In genomic region chr1:190128674-190129322, GRCm38 (mm10) we compare ENCODE assay signal across 10 mouse cellular contexts. TPM values are rescaled to one million over a fixed set of nuclear protein-coding genes. Genes with fewer than 3 reads are reported as not detected.
DNase-seq lines count a peak whose midpoint lies in the region; ATAC-seq lines count a peak whose summit lies in the region.
"Had no signal": no experiment of that assay in that cellular context is flagged by ENCODE, and none has a peak within 500 bp of the region (broad histone marks: within the 10 kb centered on the region; RNA-seq: fewer than 3 reads in every experiment).

No protein-coding gene starts in this region.

- no peak overlapping the region for H3K27ac ChIP-seq in limb, embryonic 13.5 days
- no peak overlapping the region for H3K27ac ChIP-seq in limb, embryonic 10.5 days
- no peak overlapping the region for H3K27ac ChIP-seq in forebrain, embryonic 16.5 days (ENCODE audit: low read length)
- peak overlapping the region; percentile 66 for H3K27ac ChIP-seq in hindbrain, embryonic 13.5 days
- peak overlapping the region; percentile 64 for H3K27ac ChIP-seq in neural tube, embryonic 13.5 days (replicated peaks)
- H3K27ac ChIP-seq in intestine, embryonic 15.5 days, result no peak overlapping the region
- no peak overlapping the region for H3K27ac ChIP-seq in intestine, embryonic 16.5 days (ENCODE audit: low read length)

- DNase-seq in limb, embryonic 10.5 days (ENCODE audit: low spot score), result no peak
- DNase-seq in right cerebral cortex, adult 2 months (ENCODE audit: low spot score in 2 of 2), result no peak
- DNase-seq: cerebellum, adult 11-12 months had no signal

- H3K9ac ChIP-seq in limb, embryonic 13.5 days, result no peak overlapping the region
- no peak overlapping the region for H3K9ac ChIP-seq in forebrain, embryonic 16.5 days (replicated peaks; ENCODE audit: low read depth, low read length)
- H3K9ac ChIP-seq in hindbrain, embryonic 13.5 days, result no peak overlapping the region
- H3K9ac ChIP-seq in neural tube, embryonic 13.5 days, result 0 out of 2 replicates have a peak overlapping the region, but pooled peaks have one; percentile 27
- no peak overlapping the region for H3K9ac ChIP-seq in intestine, embryonic 15.5 days
- no peak overlapping the region for H3K9ac ChIP-seq in intestine, embryonic 16.5 days (ENCODE audit: low read depth, low read length)
- H3K9ac ChIP-seq: liver, embryonic 15.5 days had no signal

- peak; percentile 61; the same call in 1 of the 2 replicates for ATAC-seq in limb, embryonic 13.5 days (ENCODE audit: low FRiP score, low read depth)
- ATAC-seq in forebrain, embryonic 16.5 days, result peak; percentile 23; the same call in 1 of the 2 replicates
- ATAC-seq in hindbrain, embryonic 13.5 days (ENCODE audit: low FRiP score), result 0 out of 2 replicates have a peak, but pooled peaks have one; percentile 37
- no peak; the same call in 1 of the 2 replicates for ATAC-seq in neural tube, embryonic 13.5 days (ENCODE audit: low read depth)
- ATAC-seq in intestine, embryonic 15.5 days, result no peak
- no peak for ATAC-seq in intestine, embryonic 16.5 days

- WGBS in limb, embryonic 13.5 days, result 30% methylated on average over 12 of the region's 12 CpGs
- 58% methylated on average over 12 of the region's 12 CpGs for WGBS in limb, embryonic 10.5 days
- WGBS in forebrain, embryonic 16.5 days, result 9% methylated on average over 12 of the region's 12 CpGs
- 10% methylated on average over 12 of the region's 12 CpGs for WGBS in hindbrain, embryonic 13.5 days
- 10% methylated on average over 12 of the region's 12 CpGs for WGBS in neural tube, embryonic 13.5 days
- WGBS in intestine, embryonic 15.5 days, result 40% methylated on average over 12 of the region's 12 CpGs
- 37% methylated on average over 12 of the region's 12 CpGs for WGBS in intestine, embryonic 16.5 days

- no peak overlapping the region for H3K4me3 ChIP-seq in limb, embryonic 13.5 days
- no peak overlapping the region for H3K4me3 ChIP-seq in limb, embryonic 10.5 days
- H3K4me3 ChIP-seq in forebrain, embryonic 16.5 days (replicated peaks; ENCODE audit: low read length), result no peak overlapping the region
- no peak overlapping the region for H3K4me3 ChIP-seq in hindbrain, embryonic 13.5 days
- H3K4me3 ChIP-seq in neural tube, embryonic 13.5 days, result no peak overlapping the region
- no peak overlapping the region for H3K4me3 ChIP-seq in intestine, embryonic 15.5 days (replicated peaks)
- H3K4me3 ChIP-seq in intestine, embryonic 16.5 days (ENCODE audit: low read length), result no peak overlapping the region
- H3K4me3 ChIP-seq: liver, embryonic 15.5 days had no signal

- no peaks in the 10 kb centered on the region for H3K36me3 ChIP-seq in limb, embryonic 13.5 days
- no peaks in the 10 kb centered on the region for H3K36me3 ChIP-seq in limb, embryonic 10.5 days
- H3K36me3 ChIP-seq in forebrain, embryonic 16.5 days (ENCODE audit: control insufficient read depth, insufficient read depth), result no peaks in the 10 kb centered on the region
- no peaks in the 10 kb centered on the region for H3K36me3 ChIP-seq in hindbrain, embryonic 13.5 days
- no peaks in the 10 kb centered on the region for H3K36me3 ChIP-seq in neural tube, embryonic 13.5 days
- no peaks in the 10 kb centered on the region for H3K36me3 ChIP-seq in intestine, embryonic 15.5 days
- H3K36me3 ChIP-seq in intestine, embryonic 16.5 days (ENCODE audit: control insufficient read depth, insufficient read depth, low read length), result no peaks in the 10 kb centered on the region
- H3K36me3 ChIP-seq: liver, embryonic 15.5 days had no signal

- no peaks in the 10 kb centered on the region for H3K9me3 ChIP-seq in limb, embryonic 13.5 days
- H3K9me3 ChIP-seq in limb, embryonic 10.5 days (replicated peaks), result no peaks in the 10 kb centered on the region
- H3K9me3 ChIP-seq in forebrain, embryonic 16.5 days (ENCODE audit: control insufficient read depth, low read length), result no peaks in the 10 kb centered on the region
- H3K9me3 ChIP-seq in hindbrain, embryonic 13.5 days, result no peaks in the 10 kb centered on the region
- no peaks in the 10 kb centered on the region for H3K9me3 ChIP-seq in neural tube, embryonic 13.5 days
- H3K9me3 ChIP-seq in intestine, embryonic 15.5 days, result no peaks in the 10 kb centered on the region
- no peaks in the 10 kb centered on the region for H3K9me3 ChIP-seq in intestine, embryonic 16.5 days (ENCODE audit: control insufficient read depth, low read length)
- H3K9me3 ChIP-seq: liver, embryonic 15.5 days had no signal

- H3K27me3 ChIP-seq in limb, embryonic 13.5 days, result peaks cover 3% of the 10 kb centered on the region; the same call in 1 of the 2 replicates
- H3K27me3 ChIP-seq in limb, embryonic 10.5 days (ENCODE audit: low read depth, poor library complexity, severe bottlenecking), result 0 out of 2 replicates have a peak, but pooled peaks cover 3% of the 10 kb centered on the region
- H3K27me3 ChIP-seq in forebrain, embryonic 16.5 days (replicated peaks; ENCODE audit: control insufficient read depth, insufficient read depth, low read length), result no peaks in the 10 kb centered on the region; the same call in 1 of the 2 replicates
- 0 out of 2 replicates have a peak, but pooled peaks cover 2% of the 10 kb centered on the region for H3K27me3 ChIP-seq in hindbrain, embryonic 13.5 days
- H3K27me3 ChIP-seq in neural tube, embryonic 13.5 days, result no peaks in the 10 kb centered on the region
- H3K27me3 ChIP-seq in intestine, embryonic 15.5 days (replicated peaks), result no peaks in the 10 kb centered on the region
- H3K27me3 ChIP-seq in intestine, embryonic 16.5 days (replicated peaks; ENCODE audit: control insufficient read depth, insufficient read depth, low read length), result no peaks in the 10 kb centered on the region
- H3K27me3 ChIP-seq: liver, embryonic 15.5 days had no signal

- peaks cover 14% of the 10 kb centered on the region; the same call in 1 of the 2 replicates for H3K4me1 ChIP-seq in limb, embryonic 13.5 days
- peaks cover 20% of the 10 kb centered on the region for H3K4me1 ChIP-seq in limb, embryonic 10.5 days
- H3K4me1 ChIP-seq in forebrain, embryonic 16.5 days (replicated peaks; ENCODE audit: control insufficient read depth, insufficient read depth, low read length), result peaks cover 12% of the 10 kb centered on the region
- peaks cover 48% of the 10 kb centered on the region for H3K4me1 ChIP-seq in hindbrain, embryonic 13.5 days (replicated peaks)
- H3K4me1 ChIP-seq in neural tube, embryonic 13.5 days (replicated peaks), result peaks cover 58% of the 10 kb centered on the region
- H3K4me1 ChIP-seq in intestine, embryonic 15.5 days (replicated peaks), result peaks cover 2% of the 10 kb centered on the region; the same call in 1 of the 2 replicates
- H3K4me1 ChIP-seq in intestine, embryonic 16.5 days (ENCODE audit: control insufficient read depth, insufficient read depth, low read length), result no peaks in the 10 kb centered on the region; the same call in 1 of the 2 replicates

- H3K4me2 ChIP-seq in limb, embryonic 13.5 days (replicated peaks), result no peak overlapping the region
- no peak overlapping the region for H3K4me2 ChIP-seq in forebrain, embryonic 16.5 days (ENCODE audit: low read length)
- 0 out of 2 replicates have a peak overlapping the region, but pooled peaks have one; percentile 1 for H3K4me2 ChIP-seq in hindbrain, embryonic 13.5 days
- H3K4me2 ChIP-seq in neural tube, embryonic 13.5 days, result peak overlapping the region; percentile 6; the same call in 1 of the 2 replicates
- no peak overlapping the region for H3K4me2 ChIP-seq in intestine, embryonic 15.5 days (replicated peaks)
- no peak overlapping the region for H3K4me2 ChIP-seq in intestine, embryonic 16.5 days (ENCODE audit: low read depth, low read length)
- H3K4me2 ChIP-seq: liver, embryonic 15.5 days had no signal

RNA-seq across cellular contexts. Expression of gene Prox1, which starts 41.7 kb away (rescaled TPM):
- polyA plus RNA-seq in limb, embryonic 13.5 days (2015; fragmentation: Nextera tagmentation; extraction: Ambion mirVana), result 3.2 and 3.7 TPM in 2 replicates
- polyA plus RNA-seq in limb, embryonic 10.5 days (2016; fragmentation: Nextera tagmentation; extraction: Ambion mirVana), result 0.28 and 0.46 TPM in 2 replicates
- polyA plus RNA-seq in forebrain, embryonic 16.5 days (2015; fragmentation: Nextera tagmentation; extraction: Ambion mirVana), result 8.1 and 9.4 TPM in 2 replicates
- polyA plus RNA-seq in hindbrain, embryonic 13.5 days (2015; fragmentation: Nextera tagmentation; extraction: Ambion mirVana), result 7.8 and 8.8 TPM in 2 replicates
- polyA plus RNA-seq in neural tube, embryonic 13.5 days (2015; fragmentation: Nextera tagmentation; extraction: Ambion mirVana), result 12.4 and 15.0 TPM in 2 replicates
- polyA plus RNA-seq in intestine, embryonic 15.5 days (2015; fragmentation: Nextera tagmentation; extraction: Ambion mirVana), result 2.6 and 2.8 TPM in 2 replicates
- 1.8 TPM in 2 replicates for polyA plus RNA-seq in intestine, embryonic 16.5 days (2015; fragmentation: Nextera tagmentation; extraction: Ambion mirVana)

Comparison
In these comparisons a context has a peak if more than half of its experiments do, and no peak if none do; other contexts are left out.
1. ATAC-seq: peak in limb, embryonic 13.5 days (single experiment), forebrain, embryonic 16.5 days (single experiment) and hindbrain, embryonic 13.5 days (single experiment); none in neural tube, embryonic 13.5 days (single experiment), intestine, embryonic 15.5 days (single experiment) and intestine, embryonic 16.5 days (single experiment).
2. H3K27ac ChIP-seq: peak in hindbrain, embryonic 13.5 days (single experiment) and neural tube, embryonic 13.5 days (single experiment); none in limb, embryonic 13.5 days (single experiment), limb, embryonic 10.5 days (single experiment), forebrain, embryonic 16.5 days (single experiment), intestine, embryonic 15.5 days (single experiment) and intestine, embryonic 16.5 days (single experiment).
3. H3K4me2 ChIP-seq: peak in hindbrain, embryonic 13.5 days (single experiment) and neural tube, embryonic 13.5 days (single experiment); none in limb, embryonic 13.5 days (single experiment), forebrain, embryonic 16.5 days (single experiment), intestine, embryonic 15.5 days (single experiment) and intestine, embryonic 16.5 days (single experiment).